Mouse (Mus musculus) stomach, embryonic 16.5 days (tissue): ENCODE measurements around the gene Ren1. TPM values are rescaled to one million over a fixed set of nuclear protein-coding genes. Genes with fewer than 3 reads are reported as not detected.
A peak's percentile ranks its signal among the peaks of the same experiment; 100 is the strongest.
"Not testable (repeated sequence)": the region's sequence is repeated elsewhere in the genome, so short reads cannot be mapped to it uniquely, and the experiment has no call there.

ENCODE experiments used
- ATAC-seq: fragments of 200-750 bp; cut with Nextera tagmentation; 2 replicates; pipeline ENCODE4 v1.8.0; 2017; ENCODE audit warnings: moderate number of reproducible peaks, moderate TSS enrichment; ENCODE audit not compliant: insufficient read depth, low FRiP score
- H3K27ac ChIP-seq: fragments of 300-500 bp; sonication (generic); 2 replicates; pipeline ENCODE4 v1.5.1; 2014; ENCODE audit warnings: low read length
- H3K27me3 ChIP-seq: fragments of 300-500 bp; sonication (generic); 2 replicates; pipeline ENCODE4 v1.6.1; 2014; ENCODE audit warnings: low read length, control low read depth, mixed read lengths; ENCODE audit not compliant: control insufficient read depth, insufficient read depth
- H3K36me3 ChIP-seq: fragments of 300-500 bp; sonication (generic); 2 replicates; pipeline ENCODE4 v1.6.1; 2014; ENCODE audit warnings: low read length; ENCODE audit not compliant: control insufficient read depth, insufficient read depth
- H3K4me1 ChIP-seq: fragments of 300-500 bp; sonication (generic); 2 replicates; pipeline ENCODE4 v1.6.1; 2014; ENCODE audit warnings: low read length, control low read depth, mixed read lengths; ENCODE audit not compliant: control insufficient read depth, insufficient read depth
- H3K4me2 ChIP-seq: fragments of 300-500 bp; sonication (generic); 2 replicates; pipeline ENCODE4 v1.6.1; 2014; ENCODE audit warnings: low read depth, low read length, mixed read lengths
- H3K4me3 ChIP-seq: fragments of 300-500 bp; sonication (generic); replicated peaks from 2 replicates; pipeline ENCODE4 v1.5.1; 2014; ENCODE audit warnings: mild to moderate bottlenecking, low read length
- H3K9ac ChIP-seq: fragments of 300-500 bp; sonication (generic); 2 replicates; pipeline ENCODE4 v1.6.1; 2014; ENCODE audit warnings: low read length
- H3K9me3 ChIP-seq: fragments of 300-500 bp; sonication (generic); replicated peaks from 2 replicates; pipeline ENCODE4 v1.6.1; 2016; ENCODE audit warnings: low read length, control low read depth; ENCODE audit not compliant: control insufficient read depth
- WGBS: fragments of 180-500 bp; shearing (Covaris S2); extraction: QIAGEN DNeasy Blood & Tissue Kit; methylation state at CpG from one replicate; pipeline ENCODE4 v1.1.7; 2014; 5-methylcytosine and 5-hydroxymethylcytosine counted together
- polyA plus RNA-seq: library from polyadenylated mRNA; unstranded; fragments of >200 nt; fragmentation: Nextera tagmentation; extraction: Ambion mirVana; gene quantifications from 2 replicates; pipeline ENCODE4 v1.2.1, GENCODE M21; 2015

Ren1 gene
- polyA plus RNA-seq, 1 experiment from 2014 or later: 3.6 TPM

DNA sequence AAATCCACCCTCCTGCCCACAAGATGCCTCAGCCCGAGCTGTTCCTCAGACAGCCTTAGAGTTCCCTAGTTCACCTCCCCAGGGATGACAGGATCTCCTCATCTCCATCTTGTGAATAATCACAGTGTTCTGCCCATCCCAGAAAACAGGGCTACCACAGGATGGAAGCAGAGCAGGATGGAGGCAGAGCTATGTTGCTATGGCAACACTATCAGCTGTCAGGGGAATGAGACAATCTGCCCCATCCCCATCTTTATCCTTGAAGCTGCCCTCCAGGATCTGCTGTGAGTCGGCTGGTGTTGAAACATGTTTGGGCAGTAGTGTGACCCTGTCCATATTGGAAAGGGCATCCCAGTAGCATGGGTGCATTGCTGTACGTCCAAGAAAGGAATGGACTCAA lies 19.2 kb upstream of the Ren1 start:
- Histone ChIP-seq H3K4me3 (no peak overlapping the region), H3K4me2 (no peak overlapping the region), H3K27ac (no peak overlapping the region), H3K27me3 (peaks cover 15% of the 10 kb centered on the region), H3K9me3 (no peaks in the 10 kb centered on the region), H3K36me3 (no peaks in the 10 kb centered on the region), H3K9ac (no peak overlapping the region), H3K4me1 (peaks cover 10% of the 10 kb centered on the region)
- no peak for ATAC-seq
- 61% methylated on average over 3 of the region's 3 CpGs for WGBS

DNA sequence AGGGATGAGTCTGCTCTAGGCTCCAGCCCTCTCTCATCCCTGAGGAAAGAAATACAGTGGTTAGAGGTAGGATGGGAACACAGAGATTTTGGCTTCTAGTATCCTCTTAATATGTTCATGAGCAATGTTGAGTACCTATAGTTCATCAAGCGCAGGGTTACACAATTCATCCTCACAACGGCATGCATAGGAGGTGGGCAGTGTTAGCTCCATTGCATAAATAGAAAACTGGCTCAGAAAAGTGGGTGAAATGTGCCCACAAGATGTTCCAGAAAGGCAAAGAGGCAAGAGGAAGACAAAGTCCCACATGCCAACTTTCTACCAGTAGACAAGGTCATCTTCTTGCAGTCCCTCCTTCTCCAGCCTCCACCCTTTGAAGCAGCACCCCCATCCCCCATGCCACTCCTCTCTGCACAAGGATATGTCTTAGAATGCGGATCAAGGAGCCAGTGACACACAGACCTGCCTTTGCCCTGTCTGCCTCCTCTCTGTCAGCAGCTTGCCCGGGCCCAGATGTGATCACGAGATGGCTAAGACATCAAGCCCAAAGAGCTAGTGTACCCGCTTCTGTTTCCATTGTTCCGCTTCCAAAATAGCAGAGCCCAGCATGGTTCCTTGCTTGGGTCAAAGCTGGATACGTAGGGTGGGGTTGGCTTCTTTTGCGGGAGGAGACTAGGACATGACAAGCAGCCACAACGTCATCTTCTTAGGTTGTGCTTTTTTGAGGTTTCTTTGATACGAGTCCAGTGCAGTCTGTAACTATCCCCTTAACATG lies 17.5 kb upstream of the Ren1 start:
- H3K27ac ChIP-seq: no peak overlapping the region
- 86% methylated on average over 11 of the region's 11 CpGs for WGBS
- ATAC-seq: no peak

DNA sequence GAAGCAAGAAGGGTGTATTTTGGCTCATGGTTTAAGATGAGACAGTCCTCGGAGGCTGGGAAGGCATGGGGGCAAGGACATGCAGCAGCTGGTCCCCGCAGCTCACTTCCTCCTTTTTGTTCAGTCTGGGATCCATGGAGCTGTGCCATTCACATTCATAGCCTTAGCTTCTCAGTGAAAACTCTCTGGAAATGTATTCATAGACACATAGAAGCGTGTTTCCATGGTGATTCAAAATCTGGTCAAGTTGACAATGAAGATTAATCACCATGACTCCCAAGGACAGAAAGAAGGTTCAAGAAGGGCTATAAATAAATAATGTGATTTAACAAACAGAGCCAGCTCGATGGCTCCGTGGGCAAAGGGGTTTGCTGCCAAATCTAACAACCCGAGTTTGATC lies 16.4 kb upstream of the Ren1 start:
- Histone ChIP-seq H3K27me3 (peaks cover 7% of the 10 kb centered on the region), H3K4me1 (peaks cover 7% of the 10 kb centered on the region), H3K4me3 (no peak overlapping the region), H3K27ac (no peak overlapping the region), H3K4me2 (no peak overlapping the region), H3K36me3 (no peaks in the 10 kb centered on the region), H3K9me3 (no peaks in the 10 kb centered on the region), H3K9ac (no peak overlapping the region)
- no peak for ATAC-seq
- 77% methylated on average over 6 of the region's 6 CpGs for WGBS

More for the DNA sequence above, 17.5 kb upstream of the Ren1 start:
- no peaks in the 10 kb centered on the region for H3K9me3 ChIP-seq
- no peaks in the 10 kb centered on the region for H3K36me3 ChIP-seq
- H3K4me2 ChIP-seq: no peak overlapping the region
- H3K27me3 ChIP-seq: peaks cover 15% of the 10 kb centered on the region
- H3K9ac ChIP-seq: no peak overlapping the region
- peaks cover 10% of the 10 kb centered on the region for H3K4me1 ChIP-seq
- H3K4me3 ChIP-seq: no peak overlapping the region

DNA sequence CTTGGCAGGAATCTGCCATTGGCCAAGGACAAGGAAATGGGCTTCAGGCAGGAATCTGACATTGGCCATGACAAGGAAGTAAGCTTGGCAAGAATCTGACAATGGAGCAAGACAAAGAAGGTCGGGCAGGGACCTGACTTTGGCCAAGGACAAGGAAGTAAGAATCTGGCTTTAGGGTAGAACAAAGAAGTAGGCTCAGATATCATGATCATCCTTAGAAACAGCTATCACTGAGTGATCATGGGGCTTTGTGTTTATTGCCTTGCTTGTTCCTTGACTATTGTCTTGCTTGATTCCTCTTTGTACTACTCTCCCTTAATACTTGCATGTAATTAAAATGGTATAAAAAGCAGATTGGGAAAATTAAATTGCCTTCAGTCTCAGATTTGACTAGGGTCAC lies 9.9 kb upstream of the Ren1 start:
- WGBS: 67% methylated on average over 1 of the region's 1 CpGs
- H3K4me2 ChIP-seq, H3K36me3 ChIP-seq, H3K9me3 ChIP-seq, H3K4me3 ChIP-seq, H3K27ac ChIP-seq, H3K9ac ChIP-seq, ATAC-seq, H3K27me3 ChIP-seq, H3K4me1 ChIP-seq: not testable (repeated sequence)

DNA sequence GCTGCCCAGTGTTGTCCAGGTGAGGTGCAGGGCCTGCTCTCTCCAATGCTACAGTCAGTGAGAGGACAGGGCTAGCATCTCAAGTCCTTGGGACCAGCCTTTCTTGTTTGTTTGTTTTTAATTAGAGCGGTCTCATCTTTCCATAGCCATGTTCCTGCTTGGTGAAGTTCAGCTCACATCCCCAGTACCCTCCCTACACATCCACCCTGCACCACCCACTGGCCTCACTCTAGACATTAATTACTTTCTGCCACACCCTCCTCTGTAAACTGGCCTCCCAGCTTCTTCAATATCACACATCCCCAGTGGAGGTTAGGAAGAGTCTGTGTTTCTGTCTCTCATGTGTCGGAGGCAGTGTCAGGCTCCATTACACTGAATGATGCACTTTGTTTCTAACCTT lies 6.0 kb upstream of the Ren1 start:
- no peak overlapping the region for H3K27ac ChIP-seq
- no peaks in the 10 kb centered on the region for H3K27me3 ChIP-seq
- WGBS: 80% methylated on average over 2 of the region's 2 CpGs
- no peak overlapping the region for H3K4me3 ChIP-seq
- ATAC-seq: no peak
- no peak overlapping the region for H3K9ac ChIP-seq
- H3K4me1 ChIP-seq: no peaks in the 10 kb centered on the region
- H3K9me3 ChIP-seq: no peaks in the 10 kb centered on the region
- H3K36me3 ChIP-seq: no peaks in the 10 kb centered on the region
- H3K4me2 ChIP-seq: no peak overlapping the region

DNA sequence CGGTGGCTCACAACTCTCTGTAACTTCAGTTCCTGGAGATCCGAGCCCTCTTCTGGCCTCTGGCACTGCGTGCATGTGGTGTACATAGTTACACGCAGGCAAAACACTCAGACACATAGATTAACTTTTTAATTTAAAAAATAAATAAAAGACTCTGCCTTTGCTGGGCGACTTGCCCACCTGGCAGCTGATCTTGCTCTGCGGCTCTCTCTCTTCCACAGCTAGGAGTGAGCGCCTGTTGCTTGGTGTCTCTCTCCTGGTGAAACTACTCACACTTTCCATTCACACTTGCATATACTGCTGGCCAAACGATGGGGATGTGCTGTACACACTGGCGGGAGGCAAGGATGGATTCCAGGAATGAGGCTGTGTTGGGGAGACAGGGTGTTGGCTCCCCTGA lies 3.8 kb upstream of the Ren1 start:
- no peak overlapping the region for H3K4me2 ChIP-seq
- 70% methylated on average over 9 of the region's 9 CpGs for WGBS
- no peak overlapping the region for H3K27ac ChIP-seq
- H3K9ac ChIP-seq: no peak overlapping the region
- no peaks in the 10 kb centered on the region; the same call in 1 of the 2 replicates for H3K4me1 ChIP-seq
- H3K27me3 ChIP-seq: no peaks in the 10 kb centered on the region
- no peak for ATAC-seq
- H3K36me3 ChIP-seq: no peaks in the 10 kb centered on the region
- H3K4me3 ChIP-seq: no peak overlapping the region
- H3K9me3 ChIP-seq: no peaks in the 10 kb centered on the region

DNA sequence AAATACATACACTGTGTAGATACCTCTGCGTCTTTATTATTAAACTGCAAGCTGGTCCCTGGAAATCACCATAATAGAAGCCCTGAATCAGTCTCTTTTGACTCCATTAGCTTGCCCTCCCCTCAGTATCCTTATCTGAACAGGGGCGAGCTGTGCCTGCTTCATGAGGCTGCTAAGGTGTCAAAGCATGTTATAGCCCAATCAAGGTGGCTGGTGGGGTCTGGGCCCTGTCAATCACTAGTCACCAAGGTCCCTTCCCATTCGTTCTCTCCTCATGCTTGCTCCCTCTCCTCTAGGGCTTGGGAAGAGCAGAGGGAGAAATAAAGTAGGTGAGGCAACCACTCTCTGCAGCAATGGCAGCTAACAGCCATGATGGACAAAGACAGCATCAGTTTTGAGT lies 3.1 kb upstream of the Ren1 start:
- ATAC-seq: no peak
- H3K9me3 ChIP-seq: no peaks in the 10 kb centered on the region
- H3K27ac ChIP-seq: no peak overlapping the region
- H3K27me3 ChIP-seq: no peaks in the 10 kb centered on the region
- no peak overlapping the region for H3K9ac ChIP-seq
- 64% methylated on average over 3 of the region's 3 CpGs for WGBS
- H3K36me3 ChIP-seq: no peaks in the 10 kb centered on the region
- no peaks in the 10 kb centered on the region; the same call in 1 of the 2 replicates for H3K4me1 ChIP-seq
- no peak overlapping the region for H3K4me2 ChIP-seq
- no peak overlapping the region for H3K4me3 ChIP-seq

DNA sequence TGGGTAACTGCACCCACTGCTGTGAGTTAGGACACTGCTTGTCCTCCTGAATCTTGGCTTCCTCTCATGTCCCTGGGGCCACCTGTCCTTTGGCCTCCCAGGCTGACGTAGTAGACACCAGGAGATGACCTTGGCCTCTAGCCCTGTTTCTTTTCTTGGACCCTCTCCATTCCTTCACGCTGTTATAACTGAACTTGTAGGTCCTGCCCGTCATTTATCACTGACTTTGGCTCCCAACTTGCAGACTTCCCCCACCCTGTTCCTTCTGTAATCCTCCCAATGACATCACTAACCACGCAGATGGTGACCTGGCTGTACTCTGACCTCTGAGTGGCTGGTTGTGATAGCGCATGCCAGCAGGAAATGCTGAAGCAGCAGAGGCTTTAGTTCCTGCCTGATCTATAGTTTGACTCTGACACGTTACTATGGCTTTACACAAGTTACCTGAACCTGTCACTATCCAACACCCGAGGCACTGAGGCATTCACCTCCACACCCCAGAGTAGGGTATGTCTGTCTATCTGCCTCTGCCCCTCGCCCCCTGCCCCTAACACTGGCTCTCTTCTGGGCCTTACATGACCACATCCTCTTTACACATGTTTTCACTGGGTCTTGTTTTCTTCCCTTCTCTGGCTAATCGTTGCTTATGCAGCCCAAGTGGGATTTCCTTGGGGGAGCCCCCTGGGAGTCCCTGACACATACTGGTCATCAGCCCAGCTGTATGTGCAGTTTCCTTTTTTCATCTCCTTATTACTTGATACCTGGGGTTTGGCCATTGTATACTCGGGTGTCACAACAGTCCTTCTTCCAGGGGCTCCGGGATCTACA lies 2.4 kb upstream of the Ren1 start:
- Histone ChIP-seq H3K27ac (no peak overlapping the region), H3K9me3 (no peaks in the 10 kb centered on the region), H3K27me3 (no peaks in the 10 kb centered on the region), H3K36me3 (no peaks in the 10 kb centered on the region), H3K4me3 (no peak overlapping the region), H3K4me1 (no peaks in the 10 kb centered on the region; the same call in 1 of the 2 replicates), H3K9ac (no peak overlapping the region), H3K4me2 (no peak overlapping the region)
- peak; percentile 29; the same call in 1 of the 2 replicates for ATAC-seq
- 51% methylated on average over 11 of the region's 11 CpGs for WGBS

DNA sequence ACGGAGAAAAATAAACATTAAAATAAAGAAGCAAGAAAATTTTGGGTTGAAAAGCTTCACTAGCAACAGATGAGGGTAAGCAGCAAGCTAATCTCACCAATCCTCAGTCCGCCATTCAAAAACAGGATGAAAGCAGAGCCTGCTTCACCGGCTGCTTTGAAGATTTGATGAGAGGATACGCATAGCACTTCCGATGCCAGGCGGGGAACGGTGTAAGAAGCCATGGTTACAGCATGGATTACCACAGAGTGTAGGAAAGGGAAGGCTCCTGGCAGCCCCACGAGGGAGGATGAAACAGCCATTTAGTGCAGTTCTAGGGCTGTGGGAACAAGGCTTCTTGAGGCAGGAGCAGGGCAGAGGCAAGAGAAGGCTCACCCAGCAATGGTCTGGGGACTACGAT lies 1.5 kb downstream of the Ren1 start:
- Histone ChIP-seq H3K4me2 (no peak overlapping the region), H3K9me3 (no peaks in the 10 kb centered on the region), H3K4me1 (no peaks in the 10 kb centered on the region; the same call in 1 of the 2 replicates), H3K27ac (no peak overlapping the region), H3K4me3 (no peak overlapping the region), H3K9ac (no peak overlapping the region), H3K36me3 (no peaks in the 10 kb centered on the region), H3K27me3 (no peaks in the 10 kb centered on the region)
- 57% methylated on average over 9 of the region's 9 CpGs for WGBS
- ATAC-seq: no peak
